Mouse (Mus musculus) B cell, adult 2 months (primary cell): Measurements from ENCODE around the gene Arhgef10l.

ENCODE experiments used
- DNase-seq, 2 experiments: peaks; one replicate each; pipeline ENCODE4 v3.0.0; 2022

Gene Arhgef10l

GRCm38 (mm10) chr4:140657681-140658575 lies 7.9 kb downstream of the Arhgef10l start:
- DNase-seq = no peak

GRCm38 (mm10) chr4:140656529-140656928 lies 9.3 kb downstream of the Arhgef10l start:
- DNase-seq = no peak

GRCm38 (mm10) chr4:140654798-140655197 lies 11.0 kb downstream of the Arhgef10l start:
- DNase-seq = no peak

GRCm38 (mm10) chr4:140653835-140654583 lies 11.8 kb downstream of the Arhgef10l start:
- DNase-seq = no peak

- DNase-seq = no peak
Measured at GRCm38 (mm10) chr4:140649731-140650130, 16.1 kb downstream of the Arhgef10l start.

GRCm38 (mm10) chr4:140649207-140649591 lies 16.6 kb downstream of the Arhgef10l start:
- no peak for DNase-seq

- DNase-seq = no peak
Measured at GRCm38 (mm10) chr4:140648443-140649206, 17.2 kb downstream of the Arhgef10l start.

- DNase-seq = peak; percentile 15 to 30
Measured at GRCm38 (mm10) chr4:140647711-140648421, 17.9 kb downstream of the Arhgef10l start.

GRCm38 (mm10) chr4:140645638-140646037 lies 20.2 kb downstream of the Arhgef10l start:
- DNase-seq = no peak

GRCm38 (mm10) chr4:140644701-140645100 lies 21.1 kb downstream of the Arhgef10l start:
- DNase-seq = no peak

GRCm38 (mm10) chr4:140644276-140644675 lies 21.5 kb downstream of the Arhgef10l start:
- DNase-seq = no peak

GRCm38 (mm10) chr4:140642378-140642777 lies 23.4 kb downstream of the Arhgef10l start:
- no peak for DNase-seq

GRCm38 (mm10) chr4:140641414-140641918 lies 24.3 kb downstream of the Arhgef10l start:
- no peak for DNase-seq

GRCm38 (mm10) chr4:140640668-140641067 lies 25.1 kb downstream of the Arhgef10l start:
- DNase-seq = no peak

- no peak for DNase-seq
Measured at GRCm38 (mm10) chr4:140640242-140640523, 25.6 kb downstream of the Arhgef10l start.

- DNase-seq = no peak
Measured at GRCm38 (mm10) chr4:140639431-140640241, 26.2 kb downstream of the Arhgef10l start.

- no peak for DNase-seq
Measured at GRCm38 (mm10) chr4:140638591-140638990, 27.2 kb downstream of the Arhgef10l start.

GRCm38 (mm10) chr4:140637269-140637668 lies 28.5 kb downstream of the Arhgef10l start:
- DNase-seq = no peak

GRCm38 (mm10) chr4:140636312-140636996 lies 29.4 kb downstream of the Arhgef10l start:
- DNase-seq = no peak

- no peak for DNase-seq
Measured at GRCm38 (mm10) chr4:140634861-140635388, 30.9 kb downstream of the Arhgef10l start.
